Comparison of ENCODE assay signal across 8 mouse cellular contexts in genomic region chr16:33061400-33061799, GRCm38 (mm10). TPM values are rescaled to one million over a fixed set of nuclear protein-coding genes. Genes with fewer than 3 reads are reported as not detected.
DNase-seq lines count a peak whose midpoint lies in the region; ATAC-seq and TF ChIP-seq lines count a peak whose summit lies in the region.

No protein-coding gene starts in this region.

- peak overlapping the region; percentile 80 for H3K4me2 ChIP-seq in kidney, embryonic 16.5 days (replicated peaks; ENCODE audit: low read depth, low read length)
- peak overlapping the region; percentile 89 for H3K4me2 ChIP-seq in intestine, postnatal 0 days (replicated peaks; ENCODE audit: low read depth)
- peak overlapping the region; percentile 89; the same call in 1 of the 2 replicates for H3K4me2 ChIP-seq in neural tube, embryonic 14.5 days (ENCODE audit: low read depth, low read length)

- WGBS in kidney, embryonic 16.5 days = 46% methylated on average over 11 of the region's 11 CpGs
- 50% methylated on average over 11 of the region's 11 CpGs for WGBS in intestine, postnatal 0 days
- WGBS in neural tube, embryonic 14.5 days = 49% methylated on average over 11 of the region's 11 CpGs

- TF ChIP-seq CTCF in intestine, postnatal 0 days (IDR thresholded peaks at IDR 0.05; ENCODE audit: low read depth) = no peak

- no peaks in the 10 kb centered on the region for H3K27me3 ChIP-seq in kidney, embryonic 16.5 days (ENCODE audit: insufficient read depth, low read length)
- no peaks in the 10 kb centered on the region for H3K27me3 ChIP-seq in intestine, postnatal 0 days (replicated peaks; ENCODE audit: control insufficient read depth, insufficient read depth, low read length)
- no peaks in the 10 kb centered on the region for H3K27me3 ChIP-seq in neural tube, embryonic 14.5 days (ENCODE audit: control insufficient read depth, insufficient read depth, low read length)

- H3K9me3 ChIP-seq in kidney, embryonic 16.5 days (ENCODE audit: low read length) = no peaks in the 10 kb centered on the region
- H3K9me3 ChIP-seq in intestine, postnatal 0 days (ENCODE audit: control insufficient read depth) = no peaks in the 10 kb centered on the region
- H3K9me3 ChIP-seq in neural tube, embryonic 14.5 days (ENCODE audit: control insufficient read depth, low read length) = no peaks in the 10 kb centered on the region

- H3K4me3 ChIP-seq in kidney, embryonic 16.5 days (ENCODE audit: low read length) = peak overlapping the region; percentile 61
- H3K4me3 ChIP-seq in intestine, postnatal 0 days (ENCODE audit: low read depth, low read length) = no peak overlapping the region; the same call in 1 of the 2 replicates
- H3K4me3 ChIP-seq in neural tube, embryonic 14.5 days (ENCODE audit: low read depth, low read length) = no peak overlapping the region

- DNase-seq in kidney, postnatal 10 days = no peak
- DNase-seq in c-Kit-positive CD71-positive TER-119-positive erythroid progenitor cells, embryonic 14.5 days (ENCODE audit: low spot score) = peak; percentile 20
- DNase-seq in frontal cortex, postnatal 14 days (ENCODE audit: low spot score in 2 of 2) = no peak
- DNase-seq in B cell, adult 2 months = no peak
- no peak for DNase-seq in cerebellum, adult 9-10 months

- H3K27ac ChIP-seq in kidney, embryonic 16.5 days (ENCODE audit: low read length) = peak overlapping the region; percentile 79
- H3K27ac ChIP-seq in intestine, postnatal 0 days (ENCODE audit: low read depth, low read length) = no peak overlapping the region
- no peak overlapping the region for H3K27ac ChIP-seq in neural tube, embryonic 14.5 days (ENCODE audit: low read depth, low read length)

- H3K9ac ChIP-seq in kidney, embryonic 16.5 days (replicated peaks; ENCODE audit: low read length) = no peak overlapping the region; the same call in 1 of the 2 replicates
- H3K9ac ChIP-seq in intestine, postnatal 0 days (ENCODE audit: low read depth, low read length) = no peak overlapping the region
- no peak overlapping the region for H3K9ac ChIP-seq in neural tube, embryonic 14.5 days (replicated peaks; ENCODE audit: low read depth, low read length)

- ATAC-seq in kidney, embryonic 16.5 days (ENCODE audit: low FRiP score, low TSS enrichment) = no peak
- no peak for ATAC-seq in intestine, postnatal 0 days
- no peak for ATAC-seq in neural tube, embryonic 14.5 days (ENCODE audit: low read depth)

- peaks cover 30% of the 10 kb centered on the region for H3K36me3 ChIP-seq in kidney, embryonic 16.5 days (ENCODE audit: insufficient read depth, low read length)
- peaks cover 28% of the 10 kb centered on the region for H3K36me3 ChIP-seq in intestine, postnatal 0 days (ENCODE audit: control insufficient read depth, insufficient read depth)
- H3K36me3 ChIP-seq in neural tube, embryonic 14.5 days (ENCODE audit: control insufficient read depth, insufficient read depth, low read length) = peaks cover 26% of the 10 kb centered on the region

- peaks cover 33% of the 10 kb centered on the region for H3K4me1 ChIP-seq in kidney, embryonic 16.5 days (ENCODE audit: insufficient read depth, low read length)
- H3K4me1 ChIP-seq in intestine, postnatal 0 days (replicated peaks; ENCODE audit: control insufficient read depth, insufficient read depth, low read length) = 0 out of 2 replicates have a peak, but pooled peaks cover 8% of the 10 kb centered on the region
- H3K4me1 ChIP-seq in neural tube, embryonic 14.5 days (ENCODE audit: control insufficient read depth, insufficient read depth, low read length) = peaks cover 19% of the 10 kb centered on the region

RNA-seq across cellular contexts. Expression of gene Lmln, which starts 0.9 kb away (rescaled TPM):
- 3.1 and 4.0 TPM in 2 replicates for polyA plus RNA-seq in kidney, embryonic 16.5 days (2015; fragmentation: Nextera tagmentation; extraction: Ambion mirVana)
- 0.72 and 0.99 TPM in 2 replicates for polyA plus RNA-seq in intestine, postnatal 0 days (2015; fragmentation: Nextera tagmentation; extraction: Ambion mirVana)
- polyA plus RNA-seq in neural tube, embryonic 14.5 days (2014; fragmentation: Nextera tagmentation; extraction: Ambion mirVana) = 3.5 and 4.9 TPM in 2 replicates

RNA-seq across cellular contexts. Expression of gene Rpl35a, which starts 5.1 kb away (rescaled TPM):
- polyA plus RNA-seq in kidney, embryonic 16.5 days (2015; fragmentation: Nextera tagmentation; extraction: Ambion mirVana) = 795 and 849 TPM in 2 replicates
- polyA plus RNA-seq in intestine, postnatal 0 days (2015; fragmentation: Nextera tagmentation; extraction: Ambion mirVana) = 613 and 645 TPM in 2 replicates
- 450 and 451 TPM in 2 replicates for polyA plus RNA-seq in neural tube, embryonic 14.5 days (2014; fragmentation: Nextera tagmentation; extraction: Ambion mirVana)

RNA-seq across cellular contexts. Expression of gene Iqcg, which starts 5.4 kb away (rescaled TPM):
- 4.9 and 5.2 TPM in 2 replicates for polyA plus RNA-seq in kidney, embryonic 16.5 days (2015; fragmentation: Nextera tagmentation; extraction: Ambion mirVana)
- polyA plus RNA-seq in intestine, postnatal 0 days (2015; fragmentation: Nextera tagmentation; extraction: Ambion mirVana) = 2.1 and 2.4 TPM in 2 replicates
- polyA plus RNA-seq in neural tube, embryonic 14.5 days (2014; fragmentation: Nextera tagmentation; extraction: Ambion mirVana) = 5.8 and 6.6 TPM in 2 replicates
